Mouse (Mus musculus) small intestine, adult 2 months (tissue): ENCODE results near the gene Tmppe.
A peak's percentile ranks its signal among the peaks of the same experiment; 100 is the strongest.

Experiments
- CTCF ChIP-seq: fragments of 200-500 bp; IDR thresholded peaks from 2 replicates; pipeline ENCODE4 v1.5.1; 2012; ENCODE audit warnings: low read depth, mild to moderate bottlenecking, control low read depth, inconsistent platforms, low read length, moderate library complexity, mixed read lengths; ENCODE audit not compliant: insufficient replicate concordance, insufficient read length; ENCODE audit errors: extremely low read depth
- POLR2A ChIP-seq: fragments of 200-500 bp; IDR thresholded peaks from 2 replicates; pipeline ENCODE4 v1.6.1; 2012; ENCODE audit warnings: low read depth, mild to moderate bottlenecking, control low read depth, inconsistent platforms, low read length, moderate library complexity

DNA sequence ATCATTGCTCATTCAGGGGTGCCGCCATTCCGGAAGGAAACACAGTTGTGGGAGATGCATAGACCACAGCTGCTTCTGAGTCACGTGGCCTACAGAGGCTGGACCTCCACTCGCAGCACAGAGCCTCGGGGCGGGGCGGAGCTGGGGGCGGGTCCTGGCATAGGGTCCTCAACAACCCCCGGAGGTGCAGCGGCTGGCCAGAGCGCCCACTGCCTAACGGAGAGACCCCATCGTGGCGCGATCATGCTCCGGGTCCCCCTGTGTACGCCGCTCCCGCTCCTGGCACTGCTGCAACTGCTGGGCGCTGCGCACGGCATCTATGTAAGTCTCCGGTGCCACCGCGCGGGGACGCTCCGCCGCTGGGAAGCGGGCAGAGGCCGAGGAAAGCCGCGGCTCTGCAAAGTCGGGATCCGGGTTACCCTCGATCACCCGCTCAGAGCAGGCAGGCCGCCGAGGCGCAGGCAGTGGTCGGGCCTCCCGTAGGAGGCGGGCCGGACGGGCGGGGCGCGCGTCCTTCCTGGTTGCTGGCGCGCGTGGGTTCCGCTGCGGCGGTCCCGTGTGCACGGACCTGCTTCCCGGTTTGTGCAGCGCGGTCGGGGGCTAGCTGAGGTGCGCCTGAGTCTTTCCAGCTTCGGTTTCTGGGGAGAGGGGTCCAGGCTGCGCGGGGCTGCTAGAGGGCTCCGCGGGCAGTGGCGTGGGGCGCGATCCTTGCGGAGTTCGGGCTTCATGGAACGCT lies at the start of gene Tmppe, which contains the start of gene Glb1:
- TF ChIP-seq CTCF = no peak
- peak; percentile 14 for TF ChIP-seq POLR2A
